In genomic region chr5:140871241-140871640, GRCm38 (mm10) we compare ENCODE assay signal across 20 mouse cellular contexts. TPM values are rescaled to one million over a fixed set of nuclear protein-coding genes. Genes with fewer than 3 reads are reported as not detected.
DNase-seq lines count a peak whose midpoint lies in the region; ATAC-seq and TF ChIP-seq lines count a peak whose summit lies in the region.
"Had no signal": no experiment of that assay in that cellular context is flagged by ENCODE, and none has a peak within 500 bp of the region (broad histone marks: within the 10 kb centered on the region; RNA-seq: fewer than 3 reads in every experiment).

No protein-coding gene starts in this region.

- no peak for DNase-seq in kidney, adult 2 months
- DNase-seq in thymus, postnatal 25 days = peak; percentile 66
- no peak for DNase-seq in heart, postnatal 10 days
- no peak for DNase-seq in left cerebral cortex, postnatal 4 days
- DNase-seq: adrenal gland, adult 2 months; B cell, adult 2 months; cerebellum, postnatal 14 days; heart, postnatal 36 days; kidney, postnatal 10 days; liver; liver, postnatal 0 days; lung, postnatal 4 days had no signal

- peak overlapping the region; percentile 27; the same call in 1 of the 2 replicates for H3K27ac ChIP-seq in kidney, embryonic 15.5 days
- no peak overlapping the region for H3K27ac ChIP-seq in kidney, adult 2 months (ENCODE audit: insufficient read depth, low read depth, low read length)
- H3K27ac ChIP-seq: hindbrain, postnatal 0 days; midbrain, embryonic 10.5 days; neural tube, embryonic 12.5 days had no signal

- no peak for TF ChIP-seq CTCF in kidney, adult 2 months (conservative IDR thresholded peaks at IDR 0.05; ENCODE audit: insufficient read depth, insufficient read length, low read depth, low read length)

- no peak overlapping the region for H3K4me2 ChIP-seq in kidney, embryonic 15.5 days
- H3K4me2 ChIP-seq: heart, embryonic 12.5 days; neural tube, embryonic 12.5 days had no signal

- 36% methylated on average over 6 of the region's 6 CpGs for WGBS in kidney, embryonic 15.5 days
- WGBS in kidney, adult 2 months = 61% methylated on average over 6 of the region's 6 CpGs

- peaks cover 47% of the 10 kb centered on the region for H3K4me1 ChIP-seq in kidney, embryonic 15.5 days
- no peaks in the 10 kb centered on the region for H3K4me1 ChIP-seq in kidney, adult 2 months (ENCODE audit: control insufficient read depth, insufficient read depth, low read length)

- ATAC-seq in kidney, embryonic 15.5 days (replicated peaks; ENCODE audit: low FRiP score) = no peak
- peak; percentile 69 for ATAC-seq in CD4-positive, CD25-positive, alpha-beta regulatory T cell, adult 4 months
- peak; percentile 72 for ATAC-seq in inflammation-experienced regulatory T-cells, adult 6 months
- ATAC-seq: forebrain, embryonic 14.5 days; hindbrain, postnatal 0 days; liver, postnatal 0 days had no signal

- intact Hi-C loops in heart, postnatal 10 days (cut with DNase I) = loop anchor here (5.0 to 10.0 kb wide), 3 partner anchors 91 to 1444 kb away; no protein-coding TSS in a partner anchor
- intact Hi-C loops in left cerebral cortex, postnatal 4 days (cut with DNase I) = no loop called here

- no peaks in the 10 kb centered on the region for H3K9me3 ChIP-seq in kidney, embryonic 15.5 days (replicated peaks)
- H3K9me3 ChIP-seq: heart, embryonic 12.5 days; midbrain, embryonic 10.5 days; neural tube, embryonic 12.5 days had no signal

- no peak overlapping the region for H3K4me3 ChIP-seq in kidney, embryonic 15.5 days (replicated peaks)
- H3K4me3 ChIP-seq in kidney, adult 2 months (ENCODE audit: insufficient read depth, low read depth, low read length) = no peak overlapping the region
- H3K4me3 ChIP-seq: heart, embryonic 12.5 days; midbrain, embryonic 10.5 days; neural tube, embryonic 12.5 days had no signal

- TF ChIP-seq POLR2A in kidney, adult 2 months (IDR thresholded peaks at IDR 0.05; ENCODE audit: low read depth, low read length) = no peak

- no peak overlapping the region for H3K9ac ChIP-seq in kidney, embryonic 15.5 days
- H3K9ac ChIP-seq: heart, embryonic 12.5 days; liver, postnatal 0 days; neural tube, embryonic 12.5 days had no signal

- no peaks in the 10 kb centered on the region for H3K27me3 ChIP-seq in kidney, embryonic 15.5 days
- no peaks in the 10 kb centered on the region for H3K27me3 ChIP-seq in kidney, adult 2 months (replicated peaks; ENCODE audit: control insufficient read depth, insufficient read depth, low read length)
- H3K27me3 ChIP-seq: heart, embryonic 12.5 days; neural tube, embryonic 12.5 days had no signal

- no peaks in the 10 kb centered on the region for H3K36me3 ChIP-seq in kidney, embryonic 15.5 days
- H3K36me3 ChIP-seq in kidney, adult 2 months (ENCODE audit: control insufficient read depth, insufficient read depth, low read length) = no peaks in the 10 kb centered on the region
- H3K36me3 ChIP-seq: heart, embryonic 12.5 days; midbrain, embryonic 10.5 days; neural tube, embryonic 12.5 days had no signal

RNA-seq across cellular contexts. Expression of gene Gna12, which starts 41.0 kb away (rescaled TPM):
- polyA plus RNA-seq in kidney, embryonic 15.5 days (2015; fragmentation: Nextera tagmentation; extraction: Ambion mirVana) = 15.9 and 16.1 TPM in 2 replicates
- 122 and 136 TPM in 2 replicates for polyA plus RNA-seq in kidney, adult 2 months (2012; rRNA removed)
- 1 to 10 TPM; 4.3 to 6.0 TPM for polyA plus RNA-seq in CD4-positive, CD25-positive, alpha-beta regulatory T cell, adult 4 months (2017; shearing (Covaris generic))
- polyA plus RNA-seq in inflammation-experienced regulatory T-cells, adult 6 months (2017; shearing (Covaris generic)) = 1 to 10 TPM; 2.1 to 6.0 (median 5.9) TPM
- 10 to 100 TPM; 87.4 to 89.9 TPM for total RNA-seq in heart, postnatal 10 days (2021)
- total RNA-seq in left cerebral cortex, postnatal 4 days (2021) = 10 to 100 TPM; 77.3 to 82.0 TPM
